Mouse (Mus musculus) forebrain, embryonic 13.5 days (tissue): ENCODE measurements around the gene Ddr2. TPM values are rescaled to one million over a fixed set of nuclear protein-coding genes. Genes with fewer than 3 reads are reported as not detected.

Source experiments
- ATAC-seq: fragments of 200-750 bp; cut with Nextera tagmentation; 2 replicates; pipeline ENCODE4 v1.8.0; 2017
- H3K27ac ChIP-seq: fragments of 300-500 bp; sonication (generic); 2 replicates; pipeline ENCODE4 v1.5.1; 2015; ENCODE audit warnings: inconsistent platforms, mild to moderate bottlenecking, moderate library complexity
- H3K27me3 ChIP-seq: fragments of 300-500 bp; sonication (generic); 2 replicates; pipeline ENCODE4 v1.6.1; 2015; ENCODE audit warnings: mild to moderate bottlenecking, inconsistent platforms
- H3K36me3 ChIP-seq: fragments of 300-500 bp; sonication (generic); 2 replicates; pipeline ENCODE4 v1.6.1; 2015; ENCODE audit warnings: mild to moderate bottlenecking, inconsistent platforms; ENCODE audit not compliant: poor library complexity, severe bottlenecking
- H3K4me1 ChIP-seq: fragments of 300-500 bp; sonication (generic); 2 replicates; pipeline ENCODE4 v1.6.1; 2015; ENCODE audit warnings: inconsistent platforms
- H3K4me2 ChIP-seq: fragments of 300-500 bp; sonication (generic); 2 replicates; pipeline ENCODE4 v1.6.1; 2015; ENCODE audit warnings: inconsistent platforms, mild to moderate bottlenecking, moderate library complexity
- H3K4me3 ChIP-seq: fragments of 300-500 bp; sonication (generic); 2 replicates; pipeline ENCODE4 v1.5.1; 2015; ENCODE audit warnings: mild to moderate bottlenecking, inconsistent platforms
- H3K9ac ChIP-seq: fragments of 300-500 bp; sonication (generic); 2 replicates; pipeline ENCODE4 v1.6.1; 2015; ENCODE audit warnings: mild to moderate bottlenecking, inconsistent platforms
- H3K9me3 ChIP-seq: fragments of 300-500 bp; sonication (generic); replicated peaks from 2 replicates; pipeline ENCODE4 v1.6.1; 2016; ENCODE audit warnings: inconsistent platforms
- WGBS: fragments of 180-500 bp; shearing (Covaris S2); methylation state at CpG from one replicate; pipeline ENCODE4 v1.1.7; 2015; 5-methylcytosine and 5-hydroxymethylcytosine counted together
- polyA plus RNA-seq: library from polyadenylated mRNA; unstranded; fragments of >200 nt; fragmentation: Nextera tagmentation; extraction: Ambion mirVana; gene quantifications from 2 replicates; pipeline ENCODE4 v1.2.1, GENCODE M21; 2015

The Ddr2 gene
- polyA plus RNA-seq, 1 experiment from 2014 or later: 5.3 TPM

- Histone ChIP-seq H3K27ac (no peak overlapping the region), H3K4me2 (no peak overlapping the region), H3K4me1 (no peaks in the 10 kb centered on the region), H3K4me3 (no peak overlapping the region), H3K9me3 (no peaks in the 10 kb centered on the region), H3K9ac (no peak overlapping the region), H3K27me3 (no peaks in the 10 kb centered on the region), H3K36me3 (no peaks in the 10 kb centered on the region)
- WGBS: 69% methylated on average over 1 of the region's 1 CpGs
- no peak for ATAC-seq
Measured at GRCm38 (mm10) chr1:170080907-170081306, 29.7 kb downstream of the Ddr2 start.

GRCm38 (mm10) chr1:170079465-170079864, 31.1 kb downstream of the Ddr2 start:
- no peaks in the 10 kb centered on the region for H3K4me1 ChIP-seq
- H3K9ac ChIP-seq: no peak overlapping the region
- no peaks in the 10 kb centered on the region for H3K36me3 ChIP-seq
- no peaks in the 10 kb centered on the region for H3K9me3 ChIP-seq
- H3K4me3 ChIP-seq: no peak overlapping the region
- no peaks in the 10 kb centered on the region for H3K27me3 ChIP-seq
- no peak overlapping the region for H3K4me2 ChIP-seq
- 66% methylated on average over 2 of the region's 2 CpGs for WGBS
- ATAC-seq: no peak
- no peak overlapping the region for H3K27ac ChIP-seq

- no peak overlapping the region for H3K27ac ChIP-seq
- no peak overlapping the region for H3K9ac ChIP-seq
- WGBS: 85% methylated on average over 5 of the region's 5 CpGs
- H3K4me2 ChIP-seq: no peak overlapping the region
- H3K27me3 ChIP-seq: no peaks in the 10 kb centered on the region
- no peaks in the 10 kb centered on the region for H3K36me3 ChIP-seq
- H3K4me1 ChIP-seq: no peaks in the 10 kb centered on the region
- ATAC-seq: no peak
- no peaks in the 10 kb centered on the region for H3K9me3 ChIP-seq
- no peak overlapping the region for H3K4me3 ChIP-seq
Measured at GRCm38 (mm10) chr1:170076339-170076738, 34.2 kb downstream of the Ddr2 start.

GRCm38 (mm10) chr1:170073768-170074167, 36.8 kb downstream of the Ddr2 start:
- ATAC-seq: no peak
- H3K36me3 ChIP-seq: no peaks in the 10 kb centered on the region
- no peaks in the 10 kb centered on the region for H3K27me3 ChIP-seq
- H3K9me3 ChIP-seq: no peaks in the 10 kb centered on the region
- 88% methylated on average over 8 of the region's 8 CpGs for WGBS
- H3K4me1 ChIP-seq: no peaks in the 10 kb centered on the region
- H3K9ac ChIP-seq: no peak overlapping the region
- H3K4me2 ChIP-seq: no peak overlapping the region
- no peak overlapping the region for H3K27ac ChIP-seq
- H3K4me3 ChIP-seq: no peak overlapping the region

- WGBS: 88% methylated on average over 5 of the region's 5 CpGs
- no peak overlapping the region for H3K27ac ChIP-seq
- H3K27me3 ChIP-seq: no peaks in the 10 kb centered on the region
- ATAC-seq: no peak
- no peaks in the 10 kb centered on the region for H3K9me3 ChIP-seq
- no peak overlapping the region for H3K4me2 ChIP-seq
- no peaks in the 10 kb centered on the region for H3K36me3 ChIP-seq
- no peaks in the 10 kb centered on the region for H3K4me1 ChIP-seq
- H3K9ac ChIP-seq: no peak overlapping the region
- H3K4me3 ChIP-seq: no peak overlapping the region
Measured at GRCm38 (mm10) chr1:170069143-170069542, 41.4 kb downstream of the Ddr2 start.

- no peaks in the 10 kb centered on the region for H3K4me1 ChIP-seq
- no peaks in the 10 kb centered on the region for H3K27me3 ChIP-seq
- H3K9ac ChIP-seq: no peak overlapping the region
- H3K9me3 ChIP-seq: no peaks in the 10 kb centered on the region
- no peaks in the 10 kb centered on the region for H3K36me3 ChIP-seq
- ATAC-seq: no peak
- H3K27ac ChIP-seq: no peak overlapping the region
- no peak overlapping the region for H3K4me2 ChIP-seq
- H3K4me3 ChIP-seq: no peak overlapping the region
- 73% methylated on average over 2 of the region's 2 CpGs for WGBS
Measured at GRCm38 (mm10) chr1:170065931-170066330, 44.6 kb downstream of the Ddr2 start.

GRCm38 (mm10) chr1:170065009-170065408, 45.6 kb downstream of the Ddr2 start:
- H3K9ac ChIP-seq: no peak overlapping the region
- ATAC-seq: no peak
- no peaks in the 10 kb centered on the region for H3K36me3 ChIP-seq
- H3K4me2 ChIP-seq: no peak overlapping the region
- H3K27ac ChIP-seq: no peak overlapping the region
- no peaks in the 10 kb centered on the region for H3K4me1 ChIP-seq
- no peak overlapping the region for H3K4me3 ChIP-seq
- no peaks in the 10 kb centered on the region for H3K27me3 ChIP-seq
- WGBS: 90% methylated on average over 8 of the region's 8 CpGs
- H3K9me3 ChIP-seq: no peaks in the 10 kb centered on the region

GRCm38 (mm10) chr1:170064083-170064494, 46.5 kb downstream of the Ddr2 start:
- no peaks in the 10 kb centered on the region for H3K4me1 ChIP-seq
- WGBS: 79% methylated on average over 9 of the region's 9 CpGs
- H3K9me3 ChIP-seq: no peaks in the 10 kb centered on the region
- no peaks in the 10 kb centered on the region for H3K36me3 ChIP-seq
- no peak overlapping the region for H3K9ac ChIP-seq
- no peak for ATAC-seq
- H3K4me3 ChIP-seq: no peak overlapping the region
- no peaks in the 10 kb centered on the region for H3K27me3 ChIP-seq
- H3K27ac ChIP-seq: no peak overlapping the region
- H3K4me2 ChIP-seq: no peak overlapping the region

GRCm38 (mm10) chr1:170060214-170060613, 50.3 kb downstream of the Ddr2 start:
- Histone ChIP-seq H3K9me3 (0 out of 2 replicates have a peak, but pooled peaks cover 4% of the 10 kb centered on the region), H3K27ac (no peak overlapping the region), H3K4me3 (no peak overlapping the region), H3K4me1 (no peaks in the 10 kb centered on the region), H3K9ac (no peak overlapping the region), H3K36me3 (no peaks in the 10 kb centered on the region), H3K27me3 (no peaks in the 10 kb centered on the region), H3K4me2 (no peak overlapping the region)
- 88% methylated on average over 3 of the region's 3 CpGs for WGBS
- no peak for ATAC-seq

GRCm38 (mm10) chr1:170059347-170059746, 51.2 kb downstream of the Ddr2 start:
- Histone ChIP-seq H3K27ac (no peak overlapping the region), H3K4me2 (no peak overlapping the region), H3K27me3 (no peaks in the 10 kb centered on the region), H3K9me3 (0 out of 2 replicates have a peak, but pooled peaks cover 4% of the 10 kb centered on the region), H3K36me3 (no peaks in the 10 kb centered on the region), H3K9ac (no peak overlapping the region), H3K4me3 (no peak overlapping the region), H3K4me1 (no peaks in the 10 kb centered on the region)
- 72% methylated on average over 9 of the region's 9 CpGs for WGBS
- ATAC-seq: no peak

- Histone ChIP-seq H3K27me3 (no peaks in the 10 kb centered on the region), H3K9me3 (0 out of 2 replicates have a peak, but pooled peaks cover 4% of the 10 kb centered on the region), H3K4me2 (no peak overlapping the region), H3K36me3 (no peaks in the 10 kb centered on the region), H3K9ac (no peak overlapping the region), H3K4me3 (no peak overlapping the region), H3K4me1 (no peaks in the 10 kb centered on the region), H3K27ac (no peak overlapping the region)
- 90% methylated on average over 11 of the region's 11 CpGs for WGBS
- no peak for ATAC-seq
Measured at GRCm38 (mm10) chr1:170058051-170058450, 52.5 kb downstream of the Ddr2 start.

- no peaks in the 10 kb centered on the region for H3K36me3 ChIP-seq
- no peak overlapping the region for H3K27ac ChIP-seq
- no peaks in the 10 kb centered on the region for H3K4me1 ChIP-seq
- no peak overlapping the region for H3K4me2 ChIP-seq
- ATAC-seq: no peak
- H3K4me3 ChIP-seq: no peak overlapping the region
- WGBS: 94% methylated on average over 7 of the region's 7 CpGs
- H3K9me3 ChIP-seq: 0 out of 2 replicates have a peak, but pooled peaks cover 4% of the 10 kb centered on the region
- no peaks in the 10 kb centered on the region for H3K27me3 ChIP-seq
- H3K9ac ChIP-seq: no peak overlapping the region
Measured at GRCm38 (mm10) chr1:170057607-170058006, 53.0 kb downstream of the Ddr2 start.

GRCm38 (mm10) chr1:170056921-170057320, 53.6 kb downstream of the Ddr2 start:
- H3K4me3 ChIP-seq: no peak overlapping the region
- no peaks in the 10 kb centered on the region for H3K36me3 ChIP-seq
- no peak for ATAC-seq
- H3K27ac ChIP-seq: no peak overlapping the region
- no peaks in the 10 kb centered on the region for H3K27me3 ChIP-seq
- 85% methylated on average over 3 of the region's 3 CpGs for WGBS
- 0 out of 2 replicates have a peak, but pooled peaks cover 4% of the 10 kb centered on the region for H3K9me3 ChIP-seq
- H3K4me1 ChIP-seq: no peaks in the 10 kb centered on the region
- no peak overlapping the region for H3K4me2 ChIP-seq
- H3K9ac ChIP-seq: no peak overlapping the region
